Mouse (Mus musculus): Measurements from ENCODE around the gene Arhgef10l. TPM values are rescaled to one million over a fixed set of nuclear protein-coding genes. Genes with fewer than 3 reads are reported as not detected.

Gene Arhgef10l
- polyA plus RNA-seq (2015; fragmentation: Nextera tagmentation; extraction: Ambion mirVana), result 15.5 and 15.8 TPM in 2 replicates

- Histone ChIP-seq H3K27ac (ENCODE audit: low read length) (no peak within 1 kb of the TSS), H3K9me3 (ENCODE audit: control insufficient read depth, low read length) (no peaks in the 10 kb centered on the region), H3K27me3 (ENCODE audit: control insufficient read depth, insufficient read depth, low read depth, low read length) (no peaks in the 10 kb centered on the region), H3K9ac (ENCODE audit: low read length) (peak within 1 kb of the TSS; percentile 14; the same call in 1 of the 2 replicates), H3K4me1 (replicated peaks; ENCODE audit: control insufficient read depth, insufficient read depth, low read length) (peaks cover 26% of the 10 kb centered on the region), H3K4me3 (ENCODE audit: low read length) (no peak within 1 kb of the TSS), H3K4me2 (ENCODE audit: low read depth, low read length) (peak within 1 kb of the TSS; percentile 26), H3K36me3 (ENCODE audit: control insufficient read depth, insufficient read depth, low read length) (no peaks in the 10 kb centered on the region)
- ATAC-seq (ENCODE audit: low read depth), result peak; percentile 73
- 42% methylated on average over 11 of the region's 11 CpGs for WGBS
Measured at GRCm38 (mm10) chr4:140665760-140666159, at the start of gene Arhgef10l. Arhgef10l (minus strand) TSS chr4:140666012.

DNA sequence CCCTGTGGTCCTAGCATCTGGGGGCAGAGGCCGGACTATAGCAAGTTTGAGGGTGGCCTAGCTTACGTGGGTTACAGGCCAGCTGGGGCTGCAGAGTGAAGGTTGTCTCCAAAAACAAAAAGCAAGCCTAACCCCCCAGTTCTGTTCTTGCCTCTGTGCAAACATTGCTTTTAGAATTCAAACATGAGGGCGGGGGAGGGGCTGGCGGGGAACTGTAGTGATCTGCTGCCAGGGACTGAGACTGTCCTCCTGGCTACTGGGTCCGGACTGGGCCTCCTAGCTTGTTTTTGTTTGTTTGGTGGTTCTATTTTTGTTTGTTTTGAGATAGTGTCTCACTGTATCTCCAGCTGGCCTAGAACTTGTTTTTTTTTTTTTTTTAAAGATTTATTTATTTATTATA, 48.8 kb upstream of the Arhgef10l start:
- ATAC-seq (ENCODE audit: low read depth), result 0 out of 2 replicates have a peak, but pooled peaks have one; percentile 1
- Histone ChIP-seq H3K9ac (ENCODE audit: low read length) (peak overlapping the region; percentile 9; the same call in 1 of the 2 replicates), H3K4me3 (ENCODE audit: low read length) (no peak overlapping the region), H3K36me3 (ENCODE audit: control insufficient read depth, insufficient read depth, low read length) (peaks cover 71% of the 10 kb centered on the region), H3K27ac (ENCODE audit: low read length) (peak overlapping the region; percentile 39), H3K4me1 (replicated peaks; ENCODE audit: control insufficient read depth, insufficient read depth, low read length) (peaks cover 38% of the 10 kb centered on the region), H3K4me2 (ENCODE audit: low read depth, low read length) (no peak overlapping the region), H3K27me3 (ENCODE audit: control insufficient read depth, insufficient read depth, low read depth, low read length) (no peaks in the 10 kb centered on the region), H3K9me3 (ENCODE audit: control insufficient read depth, low read length) (no peaks in the 10 kb centered on the region)
- WGBS, result 63% methylated on average over 5 of the region's 5 CpGs

DNA sequence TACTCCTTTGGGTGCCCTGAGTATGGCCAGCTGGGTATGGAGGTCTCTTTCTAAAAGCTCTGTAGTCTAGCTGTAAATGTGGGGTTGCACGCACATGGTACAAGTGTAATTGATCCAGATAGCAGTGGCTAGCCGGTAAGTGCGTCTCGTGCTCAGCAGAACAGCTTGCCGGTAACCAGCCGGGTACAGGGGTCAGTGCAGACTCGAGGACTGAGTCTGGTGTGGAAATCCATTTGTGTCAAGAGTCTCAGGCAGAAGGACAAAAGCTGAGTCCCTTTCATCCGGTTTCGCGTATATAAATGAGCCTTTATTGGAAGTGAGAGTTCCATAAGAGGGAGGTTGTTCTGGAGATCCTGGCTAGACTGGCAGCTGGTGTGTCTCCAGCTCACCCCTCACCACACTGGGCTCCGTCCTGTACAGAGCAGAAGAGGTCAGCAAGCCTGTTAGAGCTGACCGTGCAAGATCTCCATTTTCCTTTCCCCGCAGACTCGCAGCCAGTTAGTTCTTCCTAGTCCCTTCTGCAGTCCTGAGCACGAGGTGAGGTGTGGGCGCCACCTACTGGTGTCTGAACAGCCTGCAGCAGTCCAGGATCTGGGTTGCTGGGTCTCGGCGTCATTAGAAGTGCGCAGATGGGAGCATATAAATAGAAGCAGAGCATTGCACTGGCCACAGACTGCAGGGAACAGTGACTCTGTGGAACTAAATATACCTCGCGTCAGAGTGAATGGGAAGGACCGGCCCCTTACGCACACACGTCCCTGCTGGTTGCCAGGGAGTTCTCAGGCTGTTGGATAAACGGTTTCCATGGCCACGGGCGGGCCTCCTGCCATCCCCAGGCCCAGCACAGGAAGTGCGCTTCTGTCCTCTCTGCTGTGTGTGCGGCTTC, 47.9 kb upstream of the Arhgef10l start:
- H3K27ac ChIP-seq (ENCODE audit: low read length), result peak overlapping the region; percentile 82
- ATAC-seq (ENCODE audit: low read depth), result peak; percentile 90
- WGBS, result 22% methylated on average over 29 of the region's 29 CpGs
- no peak overlapping the region for H3K4me2 ChIP-seq (ENCODE audit: low read depth, low read length)
- no peaks in the 10 kb centered on the region for H3K27me3 ChIP-seq (ENCODE audit: control insufficient read depth, insufficient read depth, low read depth, low read length)
- H3K36me3 ChIP-seq (ENCODE audit: control insufficient read depth, insufficient read depth, low read length), result peaks cover 76% of the 10 kb centered on the region
- peak overlapping the region; percentile 3 for H3K9ac ChIP-seq (ENCODE audit: low read length)
- no peak overlapping the region for H3K4me3 ChIP-seq (ENCODE audit: low read length)
- peaks cover 46% of the 10 kb centered on the region for H3K4me1 ChIP-seq (replicated peaks; ENCODE audit: control insufficient read depth, insufficient read depth, low read length)
- no peaks in the 10 kb centered on the region for H3K9me3 ChIP-seq (ENCODE audit: control insufficient read depth, low read length)

DNA sequence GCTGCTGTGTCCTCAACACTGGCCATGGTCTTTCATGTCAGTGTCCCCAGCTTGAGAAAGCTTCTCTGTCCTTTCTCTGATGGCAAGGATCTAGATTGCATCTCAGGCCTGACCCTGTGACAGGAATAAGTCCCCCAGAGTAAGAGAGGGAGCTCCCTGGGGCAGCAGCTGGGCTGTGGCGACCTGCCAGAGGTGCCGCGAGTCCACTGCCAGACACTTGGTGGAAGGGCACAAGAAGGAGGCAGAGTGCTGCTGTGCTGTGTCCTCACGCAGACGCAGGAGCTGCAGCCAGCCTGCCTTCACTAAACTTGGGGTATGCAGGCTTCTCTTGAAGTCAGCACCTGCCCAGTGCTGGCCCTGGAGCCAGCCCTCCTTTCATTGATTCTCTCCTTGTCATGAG, 45.5 kb upstream of the Arhgef10l start:
- 61% methylated on average over 5 of the region's 5 CpGs for WGBS
- Histone ChIP-seq H3K36me3 (ENCODE audit: control insufficient read depth, insufficient read depth, low read length) (peaks cover 55% of the 10 kb centered on the region), H3K4me3 (ENCODE audit: low read length) (no peak overlapping the region), H3K4me1 (replicated peaks; ENCODE audit: control insufficient read depth, insufficient read depth, low read length) (peaks cover 59% of the 10 kb centered on the region), H3K27ac (ENCODE audit: low read length) (no peak overlapping the region), H3K4me2 (ENCODE audit: low read depth, low read length) (no peak overlapping the region), H3K9ac (ENCODE audit: low read length) (no peak overlapping the region), H3K9me3 (ENCODE audit: control insufficient read depth, low read length) (no peaks in the 10 kb centered on the region), H3K27me3 (ENCODE audit: control insufficient read depth, insufficient read depth, low read depth, low read length) (no peaks in the 10 kb centered on the region)
- no peak for ATAC-seq (ENCODE audit: low read depth)

DNA sequence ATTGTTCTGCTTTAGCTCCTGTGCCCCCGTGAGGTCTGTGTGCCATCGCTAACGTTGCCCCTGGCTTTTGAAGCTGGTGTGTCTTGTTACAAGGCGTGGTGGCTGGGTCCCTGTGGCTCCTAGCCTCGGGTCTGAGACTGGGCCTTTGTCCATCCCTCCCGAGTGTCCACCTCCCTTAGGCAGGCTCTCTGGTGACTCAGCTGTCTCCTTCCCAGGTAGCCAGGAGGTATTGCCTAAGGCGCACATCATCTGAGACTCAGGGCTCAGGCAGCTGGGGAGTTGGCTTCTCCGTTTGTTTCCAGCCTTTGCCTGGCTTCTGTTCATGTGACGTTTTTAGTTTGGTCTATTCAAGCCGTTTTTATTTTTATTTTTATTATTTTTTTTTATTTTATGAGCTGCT, 45.0 kb upstream of the Arhgef10l start:
- Histone ChIP-seq H3K9me3 (ENCODE audit: control insufficient read depth, low read length) (no peaks in the 10 kb centered on the region), H3K4me3 (ENCODE audit: low read length) (no peak overlapping the region), H3K27me3 (ENCODE audit: control insufficient read depth, insufficient read depth, low read depth, low read length) (no peaks in the 10 kb centered on the region), H3K36me3 (ENCODE audit: control insufficient read depth, insufficient read depth, low read length) (peaks cover 49% of the 10 kb centered on the region), H3K9ac (ENCODE audit: low read length) (no peak overlapping the region), H3K4me1 (replicated peaks; ENCODE audit: control insufficient read depth, insufficient read depth, low read length) (peaks cover 59% of the 10 kb centered on the region), H3K4me2 (ENCODE audit: low read depth, low read length) (no peak overlapping the region), H3K27ac (ENCODE audit: low read length) (no peak overlapping the region)
- 79% methylated on average over 10 of the region's 10 CpGs for WGBS
- ATAC-seq (ENCODE audit: low read depth), result no peak

DNA sequence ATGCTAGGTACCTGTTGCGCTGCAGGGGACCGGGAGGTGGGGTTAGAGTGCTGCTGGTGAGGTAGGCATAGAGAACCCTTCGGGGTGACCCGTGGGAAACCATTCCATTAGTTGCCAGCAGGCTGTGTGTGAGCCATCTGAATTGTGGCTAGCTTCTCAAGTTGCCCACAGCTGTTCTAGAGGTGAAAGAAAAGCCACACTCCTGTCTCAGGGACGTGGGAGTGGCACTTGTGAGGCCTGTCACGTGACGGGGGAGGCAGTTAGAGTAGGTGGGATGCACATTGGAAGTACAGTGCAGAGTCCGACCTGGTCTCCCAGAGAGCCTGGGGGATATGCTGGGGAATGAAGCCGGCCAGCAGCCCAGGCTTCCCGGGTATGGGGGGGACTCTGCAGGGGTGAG, 43.8 kb upstream of the Arhgef10l start:
- H3K27me3 ChIP-seq (ENCODE audit: control insufficient read depth, insufficient read depth, low read depth, low read length), result no peaks in the 10 kb centered on the region
- peaks cover 42% of the 10 kb centered on the region for H3K36me3 ChIP-seq (ENCODE audit: control insufficient read depth, insufficient read depth, low read length)
- H3K4me2 ChIP-seq (ENCODE audit: low read depth, low read length), result no peak overlapping the region
- no peak overlapping the region for H3K9ac ChIP-seq (ENCODE audit: low read length)
- ATAC-seq (ENCODE audit: low read depth), result no peak
- WGBS, result 78% methylated on average over 10 of the region's 10 CpGs
- no peak overlapping the region for H3K27ac ChIP-seq (ENCODE audit: low read length)
- H3K9me3 ChIP-seq (ENCODE audit: control insufficient read depth, low read length), result no peaks in the 10 kb centered on the region
- H3K4me3 ChIP-seq (ENCODE audit: low read length), result no peak overlapping the region
- peaks cover 59% of the 10 kb centered on the region for H3K4me1 ChIP-seq (replicated peaks; ENCODE audit: control insufficient read depth, insufficient read depth, low read length)

GRCm38 (mm10) chr4:140709111-140709510, 43.3 kb upstream of the Arhgef10l start:
- WGBS, result 83% methylated on average over 7 of the region's 7 CpGs
- H3K4me1 ChIP-seq (replicated peaks; ENCODE audit: control insufficient read depth, insufficient read depth, low read length), result peaks cover 57% of the 10 kb centered on the region

DNA sequence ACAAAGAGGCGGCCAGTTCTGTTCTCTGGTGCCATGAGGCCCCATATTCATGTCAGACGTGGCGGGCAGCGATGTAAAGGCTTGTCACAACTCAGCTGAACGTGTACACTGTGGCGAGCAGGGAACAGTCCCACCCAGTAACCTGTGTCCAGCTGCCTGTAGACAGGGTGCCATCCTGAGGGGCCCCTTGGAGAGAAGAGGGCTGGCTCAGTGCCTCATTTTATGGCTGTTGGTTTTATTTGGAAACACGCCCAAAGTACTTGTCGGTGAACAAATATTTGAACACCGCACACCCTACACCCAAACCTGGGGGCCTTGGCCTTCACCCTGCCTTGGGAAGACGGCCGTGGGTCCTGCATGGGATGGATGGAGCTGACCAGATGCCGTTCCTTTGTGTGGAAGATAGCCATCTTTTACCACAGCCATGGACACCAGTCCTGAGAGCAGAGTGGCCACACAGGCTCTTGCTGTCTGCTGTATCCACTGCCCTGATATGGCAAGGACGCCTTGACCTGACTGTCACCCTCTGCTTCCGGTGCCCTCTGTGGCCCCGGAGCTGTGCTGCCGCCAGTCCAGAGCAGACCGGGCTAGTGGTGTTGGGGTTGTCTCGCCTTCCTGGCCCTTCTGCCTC, 42.6 kb upstream of the Arhgef10l start:
- Histone ChIP-seq H3K9me3 (ENCODE audit: control insufficient read depth, low read length) (no peaks in the 10 kb centered on the region), H3K4me2 (ENCODE audit: low read depth, low read length) (no peak overlapping the region), H3K4me3 (ENCODE audit: low read length) (no peak overlapping the region), H3K4me1 (replicated peaks; ENCODE audit: control insufficient read depth, insufficient read depth, low read length) (peaks cover 59% of the 10 kb centered on the region), H3K27me3 (ENCODE audit: control insufficient read depth, insufficient read depth, low read depth, low read length) (no peaks in the 10 kb centered on the region), H3K9ac (ENCODE audit: low read length) (0 out of 2 replicates have a peak overlapping the region, but pooled peaks have one; percentile 23), H3K36me3 (ENCODE audit: control insufficient read depth, insufficient read depth, low read length) (peaks cover 35% of the 10 kb centered on the region), H3K27ac (ENCODE audit: low read length) (peak overlapping the region; percentile 65)
- WGBS, result 58% methylated on average over 18 of the region's 18 CpGs
- peak; percentile 68 for ATAC-seq (ENCODE audit: low read depth)

More at GRCm38 (mm10) chr4:140709111-140709510, 43.3 kb upstream of the Arhgef10l start:
- H3K36me3 ChIP-seq (ENCODE audit: control insufficient read depth, insufficient read depth, low read length), result peaks cover 37% of the 10 kb centered on the region
- no peak overlapping the region for H3K27ac ChIP-seq (ENCODE audit: low read length)
- no peaks in the 10 kb centered on the region for H3K27me3 ChIP-seq (ENCODE audit: control insufficient read depth, insufficient read depth, low read depth, low read length)
- no peaks in the 10 kb centered on the region for H3K9me3 ChIP-seq (ENCODE audit: control insufficient read depth, low read length)
- H3K4me3 ChIP-seq (ENCODE audit: low read length), result no peak overlapping the region
- no peak overlapping the region for H3K4me2 ChIP-seq (ENCODE audit: low read depth, low read length)
- H3K9ac ChIP-seq (ENCODE audit: low read length), result no peak overlapping the region
- ATAC-seq (ENCODE audit: low read depth), result no peak

DNA sequence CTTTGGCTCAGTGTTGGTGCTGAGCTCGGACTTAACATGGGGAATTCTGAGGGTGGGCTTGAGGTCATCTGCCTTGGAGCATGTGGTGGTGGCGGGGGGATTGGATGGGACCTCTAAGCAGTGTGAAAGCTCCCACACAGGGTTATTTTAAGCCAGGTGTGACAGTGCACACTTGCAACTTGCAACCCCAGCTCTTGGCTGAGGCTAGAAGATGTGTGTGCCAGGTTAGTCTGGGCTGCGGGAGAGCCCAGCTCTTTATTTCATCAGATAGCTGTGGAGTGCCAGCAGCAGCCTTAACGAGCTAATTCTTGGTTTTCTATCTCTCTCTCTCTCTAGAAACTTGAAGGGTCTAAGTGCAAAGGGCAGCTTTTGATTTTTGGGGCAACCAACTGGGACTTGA, 41.8 kb upstream of the Arhgef10l start:
- Histone ChIP-seq H3K4me1 (replicated peaks; ENCODE audit: control insufficient read depth, insufficient read depth, low read length) (peaks cover 55% of the 10 kb centered on the region), H3K36me3 (ENCODE audit: control insufficient read depth, insufficient read depth, low read length) (peaks cover 31% of the 10 kb centered on the region), H3K4me2 (ENCODE audit: low read depth, low read length) (no peak overlapping the region), H3K9ac (ENCODE audit: low read length) (no peak overlapping the region; the same call in 1 of the 2 replicates), H3K27me3 (ENCODE audit: control insufficient read depth, insufficient read depth, low read depth, low read length) (no peaks in the 10 kb centered on the region), H3K9me3 (ENCODE audit: control insufficient read depth, low read length) (no peaks in the 10 kb centered on the region), H3K27ac (ENCODE audit: low read length) (peak overlapping the region; percentile 65), H3K4me3 (ENCODE audit: low read length) (no peak overlapping the region)
- WGBS, result 62% methylated on average over 4 of the region's 4 CpGs
- no peak for ATAC-seq (ENCODE audit: low read depth)

Data from lung, embryonic 16.5 days (tissue).